Mouse (Mus musculus) liver, adult (tissue): ENCODE measurements around the gene Asb7.
A peak's percentile ranks its signal among the peaks of the same experiment; 100 is the strongest.

Source experiments
- GATA4 ChIP-seq: IDR thresholded peaks from 2 replicates; pipeline ENCODE4 v1.6.1; 2014; ENCODE audit warnings: mild to moderate bottlenecking, low read length; ENCODE audit not compliant: insufficient replicate concordance

The Asb7 gene

DNA sequence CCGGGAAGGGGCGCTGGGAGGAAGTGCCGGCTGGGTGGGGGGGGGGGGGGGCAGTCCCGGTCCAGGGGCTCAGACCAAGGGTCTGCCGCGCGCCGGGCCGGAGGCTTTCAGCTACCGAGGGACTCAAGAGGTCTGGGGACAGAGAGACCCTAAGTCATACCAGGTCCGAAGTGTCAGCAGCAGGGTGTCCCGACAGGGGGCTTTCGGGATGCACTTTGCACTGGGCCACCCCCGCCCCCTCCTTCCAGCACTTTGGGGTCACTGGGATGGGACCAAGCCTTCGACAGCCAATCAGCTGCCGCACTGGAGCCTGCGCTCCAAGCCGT, at the start of gene Asb7:
TSS of gene Asb7 (minus strand) at position 303 of the 326 bp plus-strand sequence.
- TF ChIP-seq GATA4: no peak

GRCm38 (mm10) chr7:66737418-66737817, 48.0 kb upstream of the Asb7 start:
- TF ChIP-seq GATA4: no peak

- TF ChIP-seq GATA4: no peak
Measured at GRCm38 (mm10) chr7:66734993-66735392, 45.6 kb upstream of the Asb7 start.

DNA sequence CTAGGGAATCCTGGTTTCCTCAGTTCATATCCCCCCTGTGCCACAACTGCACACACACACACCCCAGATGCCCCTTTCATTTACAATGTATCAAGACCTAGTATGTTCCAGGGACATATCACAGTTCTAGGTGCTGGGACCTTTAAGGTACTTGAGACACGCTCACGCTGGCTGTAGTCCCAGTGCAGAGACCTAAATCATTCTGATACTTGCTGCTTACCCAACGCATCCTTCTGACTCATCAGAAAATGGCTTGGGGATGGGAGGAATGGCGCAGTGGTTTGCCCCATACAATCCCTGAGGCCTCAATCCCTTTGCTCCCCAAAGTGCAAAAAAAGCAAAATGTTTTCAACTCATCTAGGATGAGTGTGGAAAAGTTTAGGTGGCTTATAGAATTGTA, 45.1 kb upstream of the Asb7 start:
- TF ChIP-seq GATA4: no peak

GRCm38 (mm10) chr7:66733882-66734281, 44.5 kb upstream of the Asb7 start:
- no peak for TF ChIP-seq GATA4

DNA sequence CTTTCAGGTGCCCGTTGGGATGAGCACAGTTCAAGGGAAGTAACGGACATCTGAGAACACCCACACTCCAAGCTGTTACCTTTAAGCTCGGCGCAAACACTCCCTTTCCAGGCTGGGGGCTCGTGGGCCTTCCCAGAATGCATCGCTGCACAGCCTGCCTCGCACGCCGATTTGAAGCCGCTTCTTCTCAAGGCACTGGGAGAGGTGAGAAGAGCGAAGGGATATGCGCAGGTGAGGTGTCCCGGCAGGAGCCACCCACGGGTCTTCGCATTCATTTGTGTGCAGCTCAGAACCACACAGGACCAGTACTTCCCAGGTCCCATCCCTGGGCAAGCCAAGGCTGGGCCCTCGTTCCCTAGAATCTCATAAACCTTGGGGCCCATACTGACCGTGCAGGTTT, 44.0 kb upstream of the Asb7 start:
- TF ChIP-seq GATA4: no peak

DNA sequence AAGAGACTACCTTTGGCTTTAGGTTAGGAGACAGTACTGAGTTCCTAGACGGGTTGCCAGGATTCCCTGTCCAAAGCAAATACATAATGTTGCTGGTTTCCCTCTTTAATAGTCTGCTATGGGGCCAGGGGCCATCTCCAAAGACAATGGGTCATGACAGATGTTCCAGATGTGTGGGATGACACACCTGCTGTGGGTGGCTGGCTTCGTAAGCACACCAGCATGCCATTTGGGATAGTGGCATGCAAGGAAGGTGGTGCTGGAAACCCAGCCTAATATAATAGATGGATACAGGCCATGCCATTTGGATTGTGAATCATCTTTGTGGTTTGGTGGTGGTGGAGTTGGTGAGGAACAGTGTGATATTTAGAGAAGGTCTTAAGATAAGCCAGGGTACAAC, 39.8 kb upstream of the Asb7 start:
- TF ChIP-seq GATA4: no peak

- no peak for TF ChIP-seq GATA4
Measured at GRCm38 (mm10) chr7:66728072-66728471, 38.7 kb upstream of the Asb7 start.

DNA sequence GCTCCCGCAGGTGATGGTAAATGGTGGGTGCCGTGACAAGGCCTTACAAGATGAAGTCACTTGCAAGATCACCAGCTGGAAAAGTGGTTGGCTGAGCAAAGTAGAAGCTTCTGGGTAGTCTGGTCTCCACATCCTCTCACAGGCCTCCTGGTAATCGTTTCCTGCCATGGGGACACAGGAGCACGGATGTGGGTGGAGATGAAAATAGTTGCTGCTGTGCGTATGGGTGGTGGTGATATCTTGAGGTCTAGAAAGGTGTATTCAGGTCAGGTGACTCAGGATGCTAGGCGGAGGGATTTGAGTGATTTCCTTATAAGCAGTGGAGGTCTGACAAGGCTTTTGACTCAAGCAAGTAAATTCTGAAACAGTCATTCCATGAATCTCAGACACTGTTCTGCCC, 35.6 kb upstream of the Asb7 start:
- no peak for TF ChIP-seq GATA4

DNA sequence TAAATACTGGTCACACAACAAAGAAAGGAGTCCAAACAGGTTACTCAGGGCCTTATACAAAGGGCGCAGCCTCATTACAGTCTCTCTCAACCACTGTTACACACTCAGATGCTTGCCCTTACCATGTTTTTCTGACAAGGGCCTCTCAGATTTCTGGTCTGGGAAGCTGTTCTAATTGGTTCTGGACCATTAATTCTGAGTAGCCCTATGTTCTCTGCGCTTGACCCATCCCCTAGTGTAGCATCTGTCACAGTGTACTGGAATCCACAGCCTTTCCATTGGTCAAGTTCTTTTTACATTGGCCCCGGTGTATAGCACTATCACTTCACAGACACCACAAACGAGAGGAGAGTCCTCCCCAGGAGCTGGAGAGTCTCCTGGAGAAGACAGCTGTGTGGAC, 35.1 kb upstream of the Asb7 start:
- TF ChIP-seq GATA4: no peak

DNA sequence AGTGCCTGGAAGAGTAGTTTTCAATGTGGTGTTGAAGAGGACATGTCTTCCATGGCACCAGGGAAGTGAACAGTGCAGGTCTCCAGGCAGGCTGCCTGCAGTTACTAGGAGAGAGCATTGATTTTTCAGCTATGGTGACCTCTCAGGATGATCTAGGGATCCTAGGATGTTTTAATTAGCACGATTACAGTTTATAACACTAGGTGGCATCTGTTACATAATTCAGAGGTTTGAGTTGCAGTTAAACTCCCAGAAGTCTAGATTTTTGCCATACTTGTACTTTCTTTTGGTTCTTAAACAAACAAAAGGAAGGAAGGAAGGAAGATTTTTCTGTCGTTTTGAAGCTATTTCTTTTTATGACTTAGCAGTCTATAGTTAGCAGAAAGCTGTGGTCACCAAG, 21.8 kb upstream of the Asb7 start:
- no peak for TF ChIP-seq GATA4

- no peak for TF ChIP-seq GATA4
Measured at GRCm38 (mm10) chr7:66704631-66705030, 15.2 kb upstream of the Asb7 start.

DNA sequence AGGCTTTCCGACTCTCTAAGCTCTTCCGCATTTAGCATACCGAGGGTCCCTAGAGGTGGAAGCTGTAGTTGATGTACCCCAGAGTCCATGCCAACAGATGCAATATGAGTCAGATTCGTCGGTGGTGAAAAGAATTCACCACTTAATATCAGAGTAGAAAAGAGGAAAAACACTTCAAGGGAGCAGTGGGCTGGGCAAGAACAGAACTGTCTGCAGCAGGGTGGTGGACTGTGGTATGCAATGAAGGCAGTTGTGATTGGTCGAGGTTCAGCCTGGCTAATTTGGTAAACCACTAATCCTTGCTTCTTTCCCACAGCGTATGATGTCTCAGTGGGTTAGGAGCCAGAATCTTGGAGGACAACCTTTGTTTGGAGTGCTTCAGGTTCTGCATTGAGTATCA, 13.3 kb upstream of the Asb7 start:
- TF ChIP-seq GATA4: no peak

DNA sequence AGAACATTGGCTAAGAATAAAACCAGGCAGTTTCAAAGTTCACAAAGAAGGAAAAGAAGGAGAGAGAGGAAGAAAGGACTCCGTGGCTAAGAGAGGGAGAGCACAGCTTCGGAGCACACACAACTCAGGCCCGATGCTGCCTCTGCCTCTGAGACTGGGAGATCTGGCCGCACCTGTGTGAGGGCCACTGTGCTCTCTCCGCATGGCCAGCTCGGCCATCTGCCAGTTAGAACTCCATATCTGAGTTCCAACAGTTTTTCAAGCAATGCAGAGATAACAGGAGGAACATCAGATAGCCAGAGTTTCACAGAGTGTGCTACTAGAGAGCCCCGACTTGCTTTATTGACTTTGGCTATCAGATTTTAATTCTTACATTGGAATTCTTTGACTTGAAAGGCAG, 5.1 kb upstream of the Asb7 start:
- no peak; the same call in 1 of the 2 replicates for TF ChIP-seq GATA4

DNA sequence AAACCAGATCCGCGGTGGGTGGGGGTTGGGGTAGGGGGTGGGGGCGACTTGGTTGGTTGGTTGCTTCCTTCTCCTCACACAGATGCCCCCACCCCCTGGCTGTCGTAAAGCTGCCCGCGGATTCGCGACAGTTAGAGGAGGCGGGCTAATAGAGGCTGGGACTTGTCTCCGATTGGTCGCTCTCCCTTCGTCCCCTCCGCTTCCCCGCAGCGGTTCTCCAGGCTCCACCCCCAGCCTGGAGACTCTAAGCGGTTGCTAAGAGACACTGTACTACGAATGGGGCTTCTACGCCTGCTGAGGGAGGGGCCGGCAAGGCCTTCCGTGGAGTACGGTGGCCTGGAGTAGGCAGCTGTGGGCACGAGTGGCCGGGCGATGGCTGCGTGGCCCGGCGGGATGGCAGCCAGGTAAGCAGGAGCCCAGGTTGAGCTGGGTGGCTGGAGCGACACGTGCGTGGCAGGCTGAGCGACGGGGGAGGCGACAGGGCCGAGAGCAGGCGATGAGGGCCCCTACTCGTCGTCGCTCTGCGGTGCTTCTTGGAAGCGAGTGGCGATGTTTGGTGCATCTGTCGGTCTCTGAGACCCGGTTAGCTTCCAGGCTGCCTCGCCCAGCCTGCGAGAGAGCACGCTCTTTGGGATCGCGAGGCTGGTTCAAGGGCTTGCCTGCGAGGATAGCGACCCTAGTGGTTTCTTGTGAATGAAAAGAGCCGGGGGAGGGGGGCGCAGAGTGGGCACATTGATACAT, 394 bp upstream of the Asb7 start, which contains the start of gene Lins1:
TSS of gene Lins1 (plus strand) at position 270 of the 741 bp plus-strand sequence.
- TF ChIP-seq GATA4: peak; percentile 44; the same call in 1 of the 2 replicates

- no peak for TF ChIP-seq GATA4
Measured at GRCm38 (mm10) chr7:66688721-66689120, 675 bp downstream of the Asb7 start.
